In the genomic region with DNA sequence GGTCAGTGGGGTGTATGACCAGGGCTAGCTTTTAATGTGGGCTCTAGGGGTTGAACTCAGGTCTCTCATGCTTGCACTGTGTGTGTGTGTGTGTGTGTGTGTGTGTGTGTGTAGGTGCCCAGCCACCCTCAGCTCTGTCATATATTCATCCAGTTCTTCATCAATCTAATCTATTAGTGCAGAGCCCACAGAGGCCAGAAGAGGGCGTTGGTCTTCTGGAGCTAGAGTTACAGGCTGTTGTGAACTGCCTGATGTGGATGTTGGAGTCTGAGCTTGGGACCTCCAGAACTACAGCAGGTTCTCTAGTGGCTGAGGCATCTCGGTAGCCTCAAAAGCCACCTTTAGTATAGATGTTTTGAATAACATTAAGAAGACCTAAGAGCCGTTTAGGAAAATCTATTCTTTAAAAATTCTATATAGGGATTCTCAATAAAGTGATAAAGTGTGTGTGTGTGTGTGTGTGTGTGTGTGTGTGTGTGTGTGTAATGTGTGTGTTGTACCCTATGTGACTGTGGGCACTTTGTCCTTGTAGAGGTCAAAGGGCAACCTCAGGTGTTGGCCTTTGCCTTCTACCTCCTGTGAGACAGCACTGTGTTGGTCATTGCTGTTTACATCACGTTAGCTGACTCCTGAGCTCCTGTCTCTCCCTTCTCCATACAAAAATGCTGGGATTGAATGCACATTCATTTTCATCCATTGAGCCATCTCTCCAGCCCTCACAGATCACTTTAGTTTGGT, we compare ENCODE assay signal across 20 mouse cellular contexts.
DNase-seq lines count a peak whose midpoint lies in the region; ATAC-seq and TF ChIP-seq lines count a peak whose summit lies in the region.
"Had no signal": no experiment of that assay in that cellular context is flagged by ENCODE, and none has a peak within 500 bp of the region (broad histone marks: within the 10 kb centered on the region; RNA-seq: fewer than 3 reads in every experiment).

No protein-coding gene starts in this region.

- H3K4me2 ChIP-seq in forebrain, postnatal 0 days (ENCODE audit: low read depth), result no peak overlapping the region
- no peak overlapping the region for H3K4me2 ChIP-seq in forebrain, embryonic 15.5 days (replicated peaks)
- no peak overlapping the region for H3K4me2 ChIP-seq in liver, postnatal 0 days (ENCODE audit: low read depth, low read length)
- H3K4me2 ChIP-seq in liver, embryonic 11.5 days, result no peak overlapping the region
- H3K4me2 ChIP-seq in stomach, postnatal 0 days (replicated peaks; ENCODE audit: low read depth), result no peak overlapping the region
- H3K4me2 ChIP-seq: embryonic facial prominence, embryonic 15.5 days; forebrain, embryonic 13.5 days; kidney, embryonic 15.5 days; liver, embryonic 13.5 days; lung, embryonic 14.5 days; midbrain, embryonic 12.5 days; neural tube, embryonic 12.5 days had no signal

- TF ChIP-seq CTCF in forebrain, postnatal 0 days (IDR thresholded peaks at IDR 0.05; ENCODE audit: low read depth), result 0 out of 2 replicates have a peak, but pooled peaks have one; percentile 7
- peak; percentile 24; the same call in 1 of the 2 replicates for TF ChIP-seq CTCF in kidney, adult 2 months (conservative IDR thresholded peaks at IDR 0.05; ENCODE audit: insufficient read depth, insufficient read length, low read depth, low read length)
- TF ChIP-seq CTCF in liver, postnatal 0 days (IDR thresholded peaks at IDR 0.05; ENCODE audit: low read depth), result peak; percentile 31
- TF ChIP-seq CTCF in stomach, postnatal 0 days (IDR thresholded peaks at IDR 0.05; ENCODE audit: low read depth), result peak; percentile 25

- TF ChIP-seq EP300 in liver, postnatal 0 days (IDR thresholded peaks at IDR 0.05; ENCODE audit: low read depth), result no peak
- TF ChIP-seq EP300 in stomach, postnatal 0 days (optimal IDR thresholded peaks at IDR 0.05), result no peak

- DNase-seq in forebrain, postnatal 0 days, result no peak
- peak; percentile 23 for DNase-seq in kidney, adult 2 months
- no peak for DNase-seq in kidney, postnatal 36 days
- DNase-seq in liver, postnatal 0 days, result no peak
- no peak for DNase-seq in liver, embryonic 11.5 days (ENCODE audit: low spot score)
- no peak for DNase-seq in stomach, postnatal 0 days (ENCODE audit: low spot score)
- DNase-seq in adrenal gland, adult 2 months, result no peak
- DNase-seq: cerebellum, adult 8-10 months; liver, embryonic 13.5 days had no signal

- no peak for ATAC-seq in forebrain, postnatal 0 days
- ATAC-seq in forebrain, embryonic 15.5 days (replicated peaks), result no peak
- peak; percentile 64 for ATAC-seq in liver, postnatal 0 days
- no peak for ATAC-seq in liver, embryonic 11.5 days (replicated peaks; ENCODE audit: low FRiP score)
- no peak for ATAC-seq in stomach, postnatal 0 days (ENCODE audit: low FRiP score, low TSS enrichment)
- ATAC-seq: forebrain, embryonic 13.5 days had no signal

- H3K4me3 ChIP-seq in forebrain, postnatal 0 days (ENCODE audit: low read depth, low read length), result no peak overlapping the region
- H3K4me3 ChIP-seq in forebrain, embryonic 15.5 days, result no peak overlapping the region
- no peak overlapping the region for H3K4me3 ChIP-seq in kidney, adult 2 months (ENCODE audit: insufficient read depth, low read depth, low read length)
- no peak overlapping the region for H3K4me3 ChIP-seq in liver, postnatal 0 days (ENCODE audit: low read depth, low read length)
- H3K4me3 ChIP-seq in liver, embryonic 11.5 days (ENCODE audit: low read depth, low read length), result no peak overlapping the region
- H3K4me3 ChIP-seq in stomach, postnatal 0 days (ENCODE audit: low read depth, low read length), result no peak overlapping the region
- H3K4me3 ChIP-seq: embryonic facial prominence, embryonic 10.5 days; embryonic facial prominence, embryonic 15.5 days; forebrain, embryonic 13.5 days; kidney, embryonic 15.5 days; liver, embryonic 13.5 days; midbrain, embryonic 12.5 days; myocyte; neural tube, embryonic 12.5 days had no signal

- no peaks in the 10 kb centered on the region for H3K9me3 ChIP-seq in forebrain, postnatal 0 days (ENCODE audit: low read length)
- no peaks in the 10 kb centered on the region for H3K9me3 ChIP-seq in forebrain, embryonic 15.5 days
- H3K9me3 ChIP-seq in liver, postnatal 0 days (ENCODE audit: low read length), result peaks cover 3% of the 10 kb centered on the region; the same call in 1 of the 2 replicates
- no peaks in the 10 kb centered on the region for H3K9me3 ChIP-seq in liver, embryonic 11.5 days (ENCODE audit: control insufficient read depth, low read length)
- H3K9me3 ChIP-seq in stomach, postnatal 0 days (ENCODE audit: control insufficient read depth, low read length), result no peaks in the 10 kb centered on the region
- H3K9me3 ChIP-seq: embryonic facial prominence, embryonic 15.5 days; forebrain, embryonic 13.5 days; kidney, embryonic 15.5 days had no signal

- peaks cover 36% of the 10 kb centered on the region for H3K36me3 ChIP-seq in forebrain, postnatal 0 days (ENCODE audit: insufficient read depth)
- H3K36me3 ChIP-seq in forebrain, embryonic 15.5 days, result peaks cover 37% of the 10 kb centered on the region
- H3K36me3 ChIP-seq in kidney, adult 2 months (ENCODE audit: control insufficient read depth, insufficient read depth, low read length), result peaks cover 11% of the 10 kb centered on the region
- peaks cover 50% of the 10 kb centered on the region for H3K36me3 ChIP-seq in liver, postnatal 0 days (replicated peaks; ENCODE audit: insufficient read depth, low read length)
- peaks cover 22% of the 10 kb centered on the region for H3K36me3 ChIP-seq in liver, embryonic 11.5 days (ENCODE audit: control insufficient read depth, insufficient read depth, low read length)
- peaks cover 10% of the 10 kb centered on the region; the same call in 1 of the 2 replicates for H3K36me3 ChIP-seq in stomach, postnatal 0 days (ENCODE audit: control insufficient read depth, insufficient read depth, low read length)
- H3K36me3 ChIP-seq: G1E had no signal

- WGBS in forebrain, postnatal 0 days, result 77% methylated on average over 4 of the region's 4 CpGs
- WGBS in forebrain, embryonic 15.5 days, result 84% methylated on average over 4 of the region's 4 CpGs
- WGBS in kidney, adult 2 months, result 75% methylated on average over 4 of the region's 4 CpGs
- WGBS in liver, postnatal 0 days (ENCODE audit: insufficient replicate concordance), result 71% methylated on average over 4 of the region's 4 CpGs
- WGBS in liver, embryonic 11.5 days, result 79% methylated on average over 4 of the region's 4 CpGs
- whole genome bisulfite sequencing in stomach, postnatal 0 days, result 82% methylated on average over 4 of the region's 4 CpGs

- H3K4me1 ChIP-seq in forebrain, postnatal 0 days (ENCODE audit: insufficient read depth), result no peaks in the 10 kb centered on the region
- H3K4me1 ChIP-seq in forebrain, embryonic 15.5 days, result 0 out of 2 replicates have a peak, but pooled peaks cover 5% of the 10 kb centered on the region
- H3K4me1 ChIP-seq in kidney, adult 2 months (ENCODE audit: control insufficient read depth, insufficient read depth, low read length), result peaks cover 3% of the 10 kb centered on the region; the same call in 1 of the 2 replicates
- H3K4me1 ChIP-seq in liver, postnatal 0 days (ENCODE audit: insufficient read depth), result 0 out of 2 replicates have a peak, but pooled peaks cover 2% of the 10 kb centered on the region
- H3K4me1 ChIP-seq in liver, embryonic 11.5 days (replicated peaks; ENCODE audit: control insufficient read depth, insufficient read depth, low read length), result no peaks in the 10 kb centered on the region; the same call in 1 of the 2 replicates
- no peaks in the 10 kb centered on the region for H3K4me1 ChIP-seq in stomach, postnatal 0 days (replicated peaks; ENCODE audit: control insufficient read depth, insufficient read depth)
- H3K4me1 ChIP-seq: embryonic facial prominence, embryonic 10.5 days; embryonic facial prominence, embryonic 15.5 days; forebrain, embryonic 13.5 days; kidney, embryonic 15.5 days; midbrain, embryonic 12.5 days; neural tube, embryonic 12.5 days had no signal

- no peaks in the 10 kb centered on the region for H3K27me3 ChIP-seq in forebrain, postnatal 0 days (ENCODE audit: insufficient read depth, low read length)
- H3K27me3 ChIP-seq in forebrain, embryonic 15.5 days, result no peaks in the 10 kb centered on the region
- H3K27me3 ChIP-seq in kidney, adult 2 months (replicated peaks; ENCODE audit: control insufficient read depth, insufficient read depth, low read length), result no peaks in the 10 kb centered on the region
- H3K27me3 ChIP-seq in liver, postnatal 0 days (ENCODE audit: insufficient read depth, low read length), result no peaks in the 10 kb centered on the region
- no peaks in the 10 kb centered on the region for H3K27me3 ChIP-seq in liver, embryonic 11.5 days (replicated peaks; ENCODE audit: control insufficient read depth, insufficient read depth, low read length)
- H3K27me3 ChIP-seq in stomach, postnatal 0 days (ENCODE audit: control insufficient read depth, insufficient read depth, low read length), result no peaks in the 10 kb centered on the region
- H3K27me3 ChIP-seq: embryonic facial prominence, embryonic 15.5 days; forebrain, embryonic 13.5 days; kidney, embryonic 15.5 days; liver, embryonic 13.5 days; midbrain, embryonic 12.5 days; neural tube, embryonic 12.5 days; Patski had no signal

- no peak for TF ChIP-seq POLR2A in kidney, adult 2 months (IDR thresholded peaks at IDR 0.05; ENCODE audit: low read depth, low read length)

- H3K9ac ChIP-seq in forebrain, postnatal 0 days, result no peak overlapping the region
- H3K9ac ChIP-seq in forebrain, embryonic 15.5 days (replicated peaks), result no peak overlapping the region
- no peak overlapping the region for H3K9ac ChIP-seq in liver, postnatal 0 days (replicated peaks)
- H3K9ac ChIP-seq in liver, embryonic 11.5 days (ENCODE audit: low read depth, low read length), result no peak overlapping the region
- H3K9ac ChIP-seq in stomach, postnatal 0 days (ENCODE audit: low read length), result no peak overlapping the region
- H3K9ac ChIP-seq: embryonic facial prominence, embryonic 15.5 days; forebrain, embryonic 13.5 days; kidney, embryonic 15.5 days; liver, embryonic 13.5 days; lung, embryonic 14.5 days; midbrain, embryonic 12.5 days; neural tube, embryonic 12.5 days had no signal

- no peak overlapping the region for H3K27ac ChIP-seq in forebrain, postnatal 0 days (ENCODE audit: low read depth, low read length)
- no peak overlapping the region for H3K27ac ChIP-seq in forebrain, embryonic 15.5 days (replicated peaks)
- H3K27ac ChIP-seq in kidney, adult 2 months (ENCODE audit: insufficient read depth, low read depth, low read length), result no peak overlapping the region
- no peak overlapping the region for H3K27ac ChIP-seq in liver, postnatal 0 days (ENCODE audit: low read depth)
- H3K27ac ChIP-seq in liver, embryonic 11.5 days (ENCODE audit: low read depth, low read length), result no peak overlapping the region
- H3K27ac ChIP-seq in stomach, postnatal 0 days (replicated peaks), result no peak overlapping the region
- H3K27ac ChIP-seq: embryonic facial prominence, embryonic 10.5 days; embryonic facial prominence, embryonic 15.5 days; forebrain, embryonic 13.5 days; kidney, embryonic 15.5 days; liver, embryonic 13.5 days; midbrain, embryonic 12.5 days; neural tube, embryonic 12.5 days had no signal
